Mouse (Mus musculus) layer of hippocampus, adult 18-20 months (tissue): ENCODE results near the gene Csgalnact2. TPM values are rescaled to one million over a fixed set of nuclear protein-coding genes. Genes with fewer than 3 reads are reported as not detected.

Experiments used
- DNase-seq, 2 experiments: peaks; one replicate each; pipeline ENCODE4 v3.0.0; 2022; ENCODE audit warnings: low spot score in 2 of 2
- long read RNA-seq: library from polyadenylated mRNA; stranded (forward); transcript quantifications from one replicate; pipeline ENCODE4 v2.0.0, GENCODE M21; 2021
- total RNA-seq, 2 experiments: library from RNA; stranded (reverse); gene quantifications; 2 replicates each; pipeline ENCODE4 v1.2.3; 2021

Csgalnact2 gene
- total RNA-seq, result 10 to 100 TPM; 11.0 to 12.7 TPM
- long read RNA-seq, transcript Csgalnact2-201 (8 exons, 3,661 nt), result major isoform, 9 of 15 reads
- long read RNA-seq, partial matches to known transcripts, result 0 of 15 reads
- long read RNA-seq, other reads (novel, unspliced or antisense), result 6 of 15 reads

- DNase-seq, result peak; percentile 90 to 93
Measured at GRCm38 (mm10) chr6:118138731-118139709, at the start of gene Csgalnact2. TSS of gene Csgalnact2 (minus strand) at chr6:118139140.

- no peak for DNase-seq
Measured at GRCm38 (mm10) chr6:118188599-118188998, 49.7 kb upstream of the Csgalnact2 start.

- DNase-seq, result no peak
Measured at GRCm38 (mm10) chr6:118187285-118187641, 48.3 kb upstream of the Csgalnact2 start.

- no peak for DNase-seq
Measured at GRCm38 (mm10) chr6:118186620-118187284, 47.8 kb upstream of the Csgalnact2 start.

GRCm38 (mm10) chr6:118184126-118184525 is 45.2 kb upstream of the Csgalnact2 start:
- no peak for DNase-seq

- DNase-seq, result no peak
Measured at GRCm38 (mm10) chr6:118180085-118180423, 41.1 kb upstream of the Csgalnact2 start.

- DNase-seq, result peak; percentile 48 to 80
Measured at GRCm38 (mm10) chr6:118179316-118180084, 40.6 kb upstream of the Csgalnact2 start.

- no peak for DNase-seq
Measured at GRCm38 (mm10) chr6:118173975-118174328, 35.0 kb upstream of the Csgalnact2 start.

- no peak for DNase-seq
Measured at GRCm38 (mm10) chr6:118173251-118173974, 34.5 kb upstream of the Csgalnact2 start.

GRCm38 (mm10) chr6:118171386-118171785 is 32.4 kb upstream of the Csgalnact2 start:
- DNase-seq, result no peak

- DNase-seq, result no peak
Measured at GRCm38 (mm10) chr6:118168106-118168505, 29.2 kb upstream of the Csgalnact2 start.

- DNase-seq, result no peak
Measured at GRCm38 (mm10) chr6:118167013-118167412, 28.1 kb upstream of the Csgalnact2 start.

- no peak for DNase-seq
Measured at GRCm38 (mm10) chr6:118165516-118165915, 26.6 kb upstream of the Csgalnact2 start.

- DNase-seq, result no peak
Measured at GRCm38 (mm10) chr6:118164691-118165090, 25.8 kb upstream of the Csgalnact2 start.

- no peak for DNase-seq
Measured at GRCm38 (mm10) chr6:118163086-118163485, 24.1 kb upstream of the Csgalnact2 start.

GRCm38 (mm10) chr6:118162457-118163082 is 23.6 kb upstream of the Csgalnact2 start:
- no peak for DNase-seq

- no peak for DNase-seq
Measured at GRCm38 (mm10) chr6:118153091-118153490, 14.2 kb upstream of the Csgalnact2 start.

GRCm38 (mm10) chr6:118150988-118151387 is 12.0 kb upstream of the Csgalnact2 start:
- no peak for DNase-seq

- DNase-seq, result no peak
Measured at GRCm38 (mm10) chr6:118150538-118150937, 11.6 kb upstream of the Csgalnact2 start.

GRCm38 (mm10) chr6:118150128-118150527 is 11.2 kb upstream of the Csgalnact2 start:
- DNase-seq, result no peak
